Mouse (Mus musculus): ENCODE results near the gene Gp2.

- TF ChIP-seq GATA1 (IDR thresholded peaks at IDR 0.05; ENCODE audit: low read length) (no peak), TAL1 (IDR thresholded peaks at IDR 0.05; ENCODE audit: low read length) (no peak)
Measured at GRCm38 (mm10) chr7:119427180-119427616, 31.9 kb downstream of the Gp2 start.

Data from erythroblast, embryonic 14.5 days (primary cell).